Mouse (Mus musculus): Measurements from ENCODE around the gene Herpud1. TPM values are rescaled to one million over a fixed set of nuclear protein-coding genes. Genes with fewer than 3 reads are reported as not detected.
A peak's percentile ranks its signal among the peaks of the same experiment; 100 is the strongest.

Gene Herpud1
- polyA plus RNA-seq (2015; fragmentation: Nextera tagmentation; extraction: Ambion mirVana) = 144 and 158 TPM in 2 replicates

- Histone ChIP-seq H3K4me1 (peaks cover 5% of the 10 kb centered on the region; the same call in 1 of the 2 replicates), H3K9ac (peak within 1 kb of the TSS; percentile 96), H3K36me3 (peaks cover 20% of the 10 kb centered on the region), H3K4me3 (replicated peaks) (peak within 1 kb of the TSS; percentile 80), H3K27ac (peak within 1 kb of the TSS; percentile 90), H3K4me2 (peak within 1 kb of the TSS; percentile 74), H3K27me3 (replicated peaks) (no peaks in the 10 kb centered on the region), H3K9me3 (no peaks in the 10 kb centered on the region)
- peak; percentile 98 for ATAC-seq (ENCODE audit: insufficient read depth, low FRiP score, low read depth)
- under 1% methylated on average over 65 of the region's 65 CpGs for WGBS
These were observed at the start of gene Herpud1 for GRCm38 (mm10) chr8:94386214-94387026. Gene Herpud1, plus strand, starts transcription at chr8:94386438.

DNA sequence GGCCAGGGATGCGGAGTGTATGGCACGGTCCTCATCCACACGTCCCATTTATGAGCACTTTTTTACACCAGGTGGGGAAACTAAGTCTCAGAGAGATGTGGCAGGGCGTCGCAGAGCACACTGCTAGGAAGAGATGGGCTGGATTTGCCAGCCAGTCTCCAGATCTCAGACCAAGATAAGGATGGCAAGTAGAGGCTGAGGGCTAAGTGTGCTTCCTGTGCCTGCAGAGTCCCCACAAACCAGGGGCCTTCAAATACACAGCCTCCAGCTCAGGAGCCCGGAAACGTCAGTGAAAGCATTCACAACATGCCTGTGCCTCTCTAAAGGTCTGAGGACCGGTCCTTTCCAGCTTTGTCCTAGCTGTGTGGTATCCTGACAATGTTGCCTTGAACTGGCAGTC is 48.7 kb upstream of the Herpud1 start:
- ATAC-seq (ENCODE audit: insufficient read depth, low FRiP score, low read depth) = no peak
- Histone ChIP-seq H3K4me1 (no peaks in the 10 kb centered on the region), H3K27ac (no peak overlapping the region), H3K27me3 (replicated peaks) (no peaks in the 10 kb centered on the region), H3K4me3 (replicated peaks) (no peak overlapping the region), H3K36me3 (no peaks in the 10 kb centered on the region), H3K4me2 (no peak overlapping the region), H3K9ac (no peak overlapping the region), H3K9me3 (no peaks in the 10 kb centered on the region)
- WGBS = 75% methylated on average over 8 of the region's 8 CpGs

GRCm38 (mm10) chr8:94340796-94341195 is 45.4 kb upstream of the Herpud1 start:
- Histone ChIP-seq H3K9ac (no peak overlapping the region), H3K36me3 (no peaks in the 10 kb centered on the region), H3K27ac (no peak overlapping the region), H3K4me2 (no peak overlapping the region), H3K9me3 (no peaks in the 10 kb centered on the region), H3K4me1 (no peaks in the 10 kb centered on the region), H3K4me3 (replicated peaks) (no peak overlapping the region), H3K27me3 (replicated peaks) (no peaks in the 10 kb centered on the region)
- WGBS = 66% methylated on average over 7 of the region's 7 CpGs
- no peak for ATAC-seq (ENCODE audit: insufficient read depth, low FRiP score, low read depth)

DNA sequence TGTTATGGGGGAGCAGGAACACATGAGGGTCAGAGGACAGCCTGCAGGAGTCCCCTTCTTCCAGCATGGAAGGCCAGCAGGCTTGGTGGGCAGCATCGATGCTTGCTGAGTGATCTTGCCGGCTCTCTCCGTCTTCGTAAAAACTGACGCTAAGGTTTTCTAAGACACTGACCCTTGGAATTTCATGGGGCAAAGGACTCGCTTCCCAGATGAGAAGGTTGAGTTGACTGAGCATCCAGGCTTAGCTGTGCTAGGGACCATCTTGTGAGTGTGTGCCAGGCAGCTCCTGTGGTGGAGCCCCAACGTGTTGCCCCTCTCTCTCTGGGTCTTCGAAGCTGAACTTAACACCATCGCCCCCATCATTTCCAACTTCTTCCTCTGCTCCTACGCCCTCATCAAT is 43.5 kb upstream of the Herpud1 start:
- no peaks in the 10 kb centered on the region for H3K9me3 ChIP-seq
- H3K4me1 ChIP-seq = no peaks in the 10 kb centered on the region
- H3K27me3 ChIP-seq (replicated peaks) = no peaks in the 10 kb centered on the region
- H3K4me3 ChIP-seq (replicated peaks) = no peak overlapping the region
- 83% methylated on average over 10 of the region's 10 CpGs for WGBS
- H3K27ac ChIP-seq = no peak overlapping the region
- H3K9ac ChIP-seq = no peak overlapping the region
- no peaks in the 10 kb centered on the region for H3K36me3 ChIP-seq
- no peak overlapping the region for H3K4me2 ChIP-seq
- no peak for ATAC-seq (ENCODE audit: insufficient read depth, low FRiP score, low read depth)

DNA sequence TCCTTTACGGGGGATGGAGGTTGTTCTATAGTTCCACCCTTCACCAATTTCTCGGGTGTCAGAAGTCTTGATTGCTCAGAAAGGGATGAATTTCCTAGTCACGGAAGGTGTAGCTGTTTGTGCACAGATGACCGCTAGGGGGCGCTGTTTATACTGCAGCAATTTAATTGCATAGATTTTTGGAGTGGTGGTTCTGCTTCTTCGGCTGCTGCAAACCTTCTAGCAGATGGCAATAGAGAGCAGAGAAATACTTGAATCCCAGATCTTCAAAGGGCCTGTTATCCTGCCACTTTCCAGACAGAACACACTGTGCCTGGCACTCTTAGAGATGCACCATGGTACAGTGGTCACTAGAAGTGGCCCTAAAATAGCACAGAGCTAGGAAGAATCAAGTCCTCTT is 42.9 kb upstream of the Herpud1 start:
- ATAC-seq (ENCODE audit: insufficient read depth, low FRiP score, low read depth) = no peak
- Histone ChIP-seq H3K36me3 (no peaks in the 10 kb centered on the region), H3K9ac (no peak overlapping the region), H3K27ac (no peak overlapping the region), H3K4me1 (no peaks in the 10 kb centered on the region), H3K4me2 (no peak overlapping the region), H3K27me3 (replicated peaks) (no peaks in the 10 kb centered on the region), H3K9me3 (no peaks in the 10 kb centered on the region), H3K4me3 (replicated peaks) (no peak overlapping the region)
- WGBS = 10% methylated on average over 6 of the region's 6 CpGs

DNA sequence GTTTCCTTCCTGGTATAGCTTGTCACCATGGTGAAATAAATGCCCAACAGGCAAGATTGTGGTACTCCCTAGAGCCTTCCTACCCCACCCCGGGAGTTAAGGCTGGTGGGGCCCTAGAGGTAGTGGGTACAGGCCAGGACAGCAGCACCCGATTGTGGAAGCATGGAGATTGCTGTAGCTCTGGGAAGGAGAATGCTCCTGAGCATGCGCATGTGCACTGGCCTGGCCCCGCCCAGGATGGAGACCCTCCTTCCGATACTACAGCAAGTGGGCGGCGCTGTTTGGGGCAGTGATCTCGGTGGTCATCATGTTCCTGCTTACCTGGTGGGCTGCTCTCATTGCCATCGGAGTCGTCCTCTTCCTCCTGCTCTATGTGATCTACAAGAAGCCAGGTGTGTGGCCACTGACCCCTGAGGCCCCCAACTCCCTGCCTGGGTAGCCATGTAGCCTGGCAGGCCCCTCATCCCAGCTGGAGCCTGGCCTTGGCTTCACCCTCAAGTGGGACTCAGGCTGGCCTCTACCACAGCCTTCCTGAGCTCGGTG is 42.4 kb upstream of the Herpud1 start:
- H3K4me1 ChIP-seq = no peaks in the 10 kb centered on the region
- no peak overlapping the region for H3K9ac ChIP-seq
- H3K36me3 ChIP-seq = no peaks in the 10 kb centered on the region
- no peak overlapping the region for H3K4me3 ChIP-seq (replicated peaks)
- H3K4me2 ChIP-seq = no peak overlapping the region
- WGBS = 82% methylated on average over 11 of the region's 11 CpGs
- ATAC-seq (ENCODE audit: insufficient read depth, low FRiP score, low read depth) = no peak
- H3K27ac ChIP-seq = no peak overlapping the region
- no peaks in the 10 kb centered on the region for H3K9me3 ChIP-seq
- H3K27me3 ChIP-seq (replicated peaks) = no peaks in the 10 kb centered on the region

DNA sequence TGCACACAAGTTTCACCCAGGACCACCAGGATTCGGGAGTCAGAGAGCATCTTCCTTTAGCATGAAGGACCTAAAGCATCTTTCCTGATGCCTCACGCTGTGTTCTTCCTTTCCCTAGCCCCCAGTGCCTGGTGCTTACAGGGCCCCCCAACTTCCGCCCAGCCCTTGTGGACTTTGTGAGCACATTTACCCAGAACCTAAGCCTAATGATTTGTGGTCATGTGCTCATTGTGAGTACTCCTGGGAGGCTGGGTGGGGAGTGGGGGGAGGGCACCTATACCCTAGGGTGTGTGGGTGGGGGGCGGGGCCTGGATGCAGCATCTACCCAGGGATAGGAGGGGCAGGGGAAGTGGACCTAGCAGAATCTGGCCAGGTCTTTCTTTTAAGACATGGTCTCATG is 40.6 kb upstream of the Herpud1 start:
- Histone ChIP-seq H3K9me3 (no peaks in the 10 kb centered on the region), H3K27ac (no peak overlapping the region), H3K4me2 (no peak overlapping the region), H3K4me1 (no peaks in the 10 kb centered on the region), H3K9ac (no peak overlapping the region), H3K27me3 (replicated peaks) (no peaks in the 10 kb centered on the region), H3K4me3 (replicated peaks) (no peak overlapping the region), H3K36me3 (no peaks in the 10 kb centered on the region)
- ATAC-seq (ENCODE audit: insufficient read depth, low FRiP score, low read depth) = no peak
- WGBS = 87% methylated on average over 4 of the region's 4 CpGs

GRCm38 (mm10) chr8:94346264-94346663 is 40.0 kb upstream of the Herpud1 start:
- Histone ChIP-seq H3K4me3 (replicated peaks) (no peak overlapping the region), H3K9me3 (no peaks in the 10 kb centered on the region), H3K27me3 (replicated peaks) (no peaks in the 10 kb centered on the region), H3K4me1 (no peaks in the 10 kb centered on the region), H3K27ac (no peak overlapping the region), H3K36me3 (no peaks in the 10 kb centered on the region), H3K9ac (no peak overlapping the region), H3K4me2 (no peak overlapping the region)
- WGBS = 88% methylated on average over 13 of the region's 13 CpGs
- ATAC-seq (ENCODE audit: insufficient read depth, low FRiP score, low read depth) = no peak

DNA sequence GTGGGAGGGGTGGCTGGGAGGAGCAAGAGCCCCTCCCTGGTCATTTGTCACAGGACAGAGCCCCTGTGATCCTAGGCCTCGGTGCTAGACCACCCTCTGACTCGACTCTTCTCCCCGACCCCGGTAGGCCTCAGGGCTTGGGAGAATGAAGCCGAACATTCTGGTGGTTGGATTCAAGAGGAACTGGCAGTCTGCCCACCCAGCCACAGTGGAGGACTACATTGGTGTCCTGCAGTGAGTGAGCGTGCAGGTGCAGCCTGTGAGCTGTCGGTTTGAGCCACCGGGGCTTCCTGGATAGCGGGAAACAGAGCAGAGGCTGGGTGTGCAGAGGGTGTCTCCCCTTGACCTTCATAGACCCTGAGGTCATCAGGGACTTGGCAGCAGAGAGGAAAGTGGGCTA is 37.8 kb upstream of the Herpud1 start:
- no peaks in the 10 kb centered on the region for H3K4me1 ChIP-seq
- no peak overlapping the region for H3K27ac ChIP-seq
- H3K9ac ChIP-seq = no peak overlapping the region
- no peak overlapping the region for H3K4me2 ChIP-seq
- no peaks in the 10 kb centered on the region for H3K9me3 ChIP-seq
- no peaks in the 10 kb centered on the region for H3K27me3 ChIP-seq (replicated peaks)
- ATAC-seq (ENCODE audit: insufficient read depth, low FRiP score, low read depth) = no peak
- H3K36me3 ChIP-seq = no peaks in the 10 kb centered on the region
- no peak overlapping the region for H3K4me3 ChIP-seq (replicated peaks)
- WGBS = 59% methylated on average over 9 of the region's 9 CpGs

GRCm38 (mm10) chr8:94354069-94354531 is 32.1 kb upstream of the Herpud1 start:
- Histone ChIP-seq H3K4me1 (peaks cover 5% of the 10 kb centered on the region; the same call in 1 of the 2 replicates), H3K4me2 (0 out of 2 replicates have a peak overlapping the region, but pooled peaks have one; percentile 4), H3K9me3 (no peaks in the 10 kb centered on the region), H3K27me3 (replicated peaks) (no peaks in the 10 kb centered on the region), H3K36me3 (no peaks in the 10 kb centered on the region), H3K9ac (no peak overlapping the region), H3K27ac (peak overlapping the region; percentile 88), H3K4me3 (replicated peaks) (no peak overlapping the region)
- ATAC-seq (ENCODE audit: insufficient read depth, low FRiP score, low read depth) = peak; percentile 80
- 51% methylated on average over 7 of the region's 7 CpGs for WGBS

DNA sequence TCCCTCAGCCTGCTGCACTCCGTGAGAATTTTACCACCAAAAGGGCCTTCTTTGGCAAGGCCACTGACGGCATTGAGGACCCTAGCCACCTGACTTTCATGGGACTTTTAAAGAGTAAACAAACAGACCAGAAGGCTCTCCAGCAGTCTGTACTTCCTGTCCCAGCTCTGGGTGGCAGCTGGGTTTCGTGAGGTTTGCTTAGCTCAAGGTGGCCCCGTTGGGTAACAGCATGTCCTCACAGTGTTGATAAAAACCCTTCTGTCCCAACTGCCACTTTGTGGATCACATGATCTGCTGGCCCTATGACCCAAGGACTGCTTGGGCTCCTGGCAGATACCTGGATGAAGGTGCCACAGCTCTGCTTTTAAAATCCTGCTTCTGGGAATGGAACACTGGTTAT is 31.7 kb upstream of the Herpud1 start:
- H3K4me3 ChIP-seq (replicated peaks) = no peak overlapping the region
- H3K27me3 ChIP-seq (replicated peaks) = no peaks in the 10 kb centered on the region
- H3K36me3 ChIP-seq = no peaks in the 10 kb centered on the region
- ATAC-seq (ENCODE audit: insufficient read depth, low FRiP score, low read depth) = peak; percentile 80
- no peak overlapping the region for H3K9ac ChIP-seq
- peaks cover 5% of the 10 kb centered on the region; the same call in 1 of the 2 replicates for H3K4me1 ChIP-seq
- peak overlapping the region; percentile 88 for H3K27ac ChIP-seq
- WGBS = 35% methylated on average over 4 of the region's 4 CpGs
- H3K4me2 ChIP-seq = 0 out of 2 replicates have a peak overlapping the region, but pooled peaks have one; percentile 4
- no peaks in the 10 kb centered on the region for H3K9me3 ChIP-seq

- Histone ChIP-seq H3K36me3 (no peaks in the 10 kb centered on the region), H3K9me3 (no peaks in the 10 kb centered on the region), H3K27ac (no peak overlapping the region), H3K27me3 (replicated peaks) (no peaks in the 10 kb centered on the region), H3K4me3 (replicated peaks) (no peak overlapping the region), H3K9ac (no peak overlapping the region), H3K4me2 (no peak overlapping the region), H3K4me1 (peaks cover 9% of the 10 kb centered on the region; the same call in 1 of the 2 replicates)
- no peak for ATAC-seq (ENCODE audit: insufficient read depth, low FRiP score, low read depth)
- 74% methylated on average over 6 of the region's 6 CpGs for WGBS
These were observed 29.0 kb upstream of the Herpud1 start for GRCm38 (mm10) chr8:94357220-94357619.
